Mouse (Mus musculus): Measurements from ENCODE around the gene Gm20517. TPM values are rescaled to one million over a fixed set of nuclear protein-coding genes. Genes with fewer than 3 reads are reported as not detected.
A peak's percentile ranks its signal among the peaks of the same experiment; 100 is the strongest.
"Not testable (repeated sequence)": the region's sequence is repeated elsewhere in the genome, so short reads cannot be mapped to it uniquely, and the experiment has no call there.

The Gm20517 gene
- total RNA-seq, 2 experiments from 2014 or later: 0.49 to 2.3 TPM

DNA sequence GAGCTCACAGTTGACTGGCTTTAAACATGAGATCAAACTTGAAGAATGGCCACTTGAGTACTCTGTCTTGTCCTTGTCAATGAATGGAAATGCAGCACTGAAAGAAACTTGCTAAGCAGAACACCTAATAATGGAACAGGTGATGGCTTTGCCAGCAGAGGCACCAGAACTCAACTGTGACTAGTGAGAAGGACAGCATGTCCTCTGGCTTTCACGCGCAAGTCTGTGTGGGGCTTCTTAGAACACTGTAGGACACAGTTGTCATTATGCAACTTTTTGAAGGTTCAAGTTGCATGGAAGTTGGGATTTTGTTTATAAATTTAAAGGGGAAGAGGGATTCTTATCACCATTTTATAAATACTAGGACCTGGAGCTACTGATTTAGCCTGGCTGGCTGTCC is 13.7 kb downstream of the Gm20517 start:
- no peak for ATAC-seq (ENCODE audit: poor library complexity, severe bottlenecking)

DNA sequence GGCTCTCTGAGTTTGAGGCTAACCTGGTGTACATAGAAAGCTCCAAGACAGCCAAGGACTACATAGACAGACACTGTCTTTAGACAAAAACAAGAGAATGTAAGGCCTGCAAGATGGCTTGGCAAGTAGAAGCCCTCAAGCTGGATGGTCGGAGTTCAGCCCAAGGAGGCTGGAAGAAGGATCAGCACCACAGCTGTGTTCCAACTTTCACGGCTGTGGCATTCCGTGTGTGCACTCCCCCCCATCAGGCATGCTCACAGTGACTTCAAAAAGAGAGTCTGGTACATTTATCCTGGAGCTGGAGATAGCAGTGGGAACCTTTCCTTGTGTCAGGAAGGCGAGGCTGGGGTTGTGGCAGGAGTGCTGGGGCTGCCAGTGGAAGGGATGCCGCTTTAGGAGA is 14.6 kb downstream of the Gm20517 start:
- ATAC-seq (ENCODE audit: poor library complexity, severe bottlenecking): no peak

DNA sequence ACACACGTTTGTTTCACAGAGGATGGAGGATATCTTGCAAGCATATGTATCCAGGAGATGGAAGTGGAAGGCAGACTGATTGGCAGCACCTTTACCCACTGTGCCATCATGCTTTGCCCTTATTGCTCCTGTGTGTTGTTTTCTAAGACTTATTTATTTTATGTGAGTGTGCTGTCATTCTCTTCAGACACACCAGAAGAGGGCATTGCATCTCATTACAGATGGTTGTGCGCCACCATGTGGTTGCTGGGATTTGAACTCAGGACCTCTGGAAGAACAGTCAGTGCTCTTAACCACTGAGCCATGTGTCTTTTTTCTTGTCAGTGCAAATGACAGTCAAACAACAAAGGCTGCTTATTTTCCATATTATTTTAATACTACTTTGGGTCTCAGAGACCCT is 16.4 kb downstream of the Gm20517 start:
- no peak for ATAC-seq (ENCODE audit: poor library complexity, severe bottlenecking)

DNA sequence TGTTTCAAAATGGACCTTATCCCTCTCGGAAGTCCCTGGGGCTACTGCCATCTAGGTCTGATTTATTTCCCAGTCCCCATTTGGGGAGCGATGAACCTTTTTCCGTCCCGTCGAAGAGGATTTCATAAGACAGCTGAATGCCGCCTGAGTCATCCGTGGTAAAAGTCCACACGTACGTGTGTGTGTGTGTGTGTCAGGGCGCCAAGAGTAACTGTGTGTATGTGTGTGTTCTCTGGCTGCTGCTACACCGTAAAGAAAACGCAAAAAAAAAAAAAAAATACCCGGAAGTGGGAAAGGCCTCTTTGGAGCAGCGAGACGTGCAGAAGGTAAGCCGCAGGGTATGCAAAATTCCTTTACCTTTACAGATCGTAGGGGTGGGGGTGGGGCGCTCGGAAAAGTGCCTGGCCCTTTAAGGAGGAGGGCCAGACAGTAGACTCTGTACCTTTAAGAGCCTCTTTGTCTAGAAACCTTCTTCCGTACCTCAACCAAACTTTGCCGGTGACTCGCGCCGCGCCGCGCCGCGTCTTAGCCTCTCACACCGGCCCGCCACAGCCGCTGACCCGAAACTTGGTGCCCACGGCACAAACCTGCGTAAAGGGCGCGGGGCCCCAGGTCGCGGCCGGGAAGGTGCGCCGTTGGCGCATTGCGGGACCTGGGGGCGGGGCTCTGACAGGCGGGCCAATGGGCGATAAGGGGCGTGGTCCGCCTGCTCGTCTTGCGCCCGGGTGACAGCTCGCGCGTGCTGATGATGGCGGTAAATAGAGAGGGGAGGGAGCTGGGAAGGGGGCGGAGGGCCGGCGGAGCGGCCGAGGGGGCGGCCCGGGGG is 17.7 kb downstream of the Gm20517 start:
- ATAC-seq (ENCODE audit: poor library complexity, severe bottlenecking): peak; percentile 98

DNA sequence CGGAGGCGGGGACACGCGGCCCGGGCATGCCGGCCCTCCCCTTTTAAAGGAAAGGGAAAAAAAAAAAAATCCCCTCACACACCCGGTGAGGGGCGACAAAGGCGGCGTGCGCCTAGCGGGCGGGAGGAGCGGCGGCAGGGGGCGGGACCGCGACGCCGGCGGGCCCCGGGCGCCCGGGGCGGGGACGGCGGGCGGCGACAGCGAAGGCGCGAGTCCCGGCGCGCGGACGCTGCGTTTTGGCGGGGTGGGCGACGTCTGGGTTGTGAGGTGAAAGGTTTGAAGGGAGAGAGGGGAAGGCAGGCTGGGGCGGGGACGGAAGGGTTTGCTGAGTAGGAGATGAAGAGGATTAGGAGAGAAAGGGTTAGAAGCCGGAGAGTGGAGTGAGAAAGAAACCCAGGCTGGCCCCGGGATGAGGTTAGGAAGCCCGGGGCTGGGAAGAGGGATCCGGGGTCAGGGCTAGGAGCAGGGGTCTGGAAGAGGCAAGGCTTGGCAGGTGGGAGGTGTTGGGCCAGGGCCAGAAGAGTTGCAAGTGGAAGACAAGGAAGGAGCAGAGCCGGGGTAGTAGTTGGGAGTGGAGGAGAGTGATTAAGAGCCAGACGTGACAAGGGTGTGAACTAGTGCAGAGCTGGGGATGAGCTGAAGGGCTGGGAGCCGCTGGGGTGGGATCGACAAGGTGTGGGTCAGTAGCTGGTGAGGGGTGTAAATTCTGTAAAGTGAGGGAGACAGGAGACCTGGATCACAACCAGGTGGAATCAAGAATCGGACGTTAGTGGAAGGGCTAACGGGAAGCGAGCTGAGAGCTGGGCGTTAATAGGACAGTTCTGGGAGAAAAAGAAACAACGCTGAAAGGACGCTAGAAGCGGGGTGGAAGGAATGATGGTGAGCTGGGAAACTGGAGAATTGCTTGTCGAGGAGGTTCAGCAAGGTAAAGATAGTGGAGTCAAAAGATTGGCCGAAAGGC is 18.6 kb downstream of the Gm20517 start:
- peak; percentile 37 for ATAC-seq (ENCODE audit: poor library complexity, severe bottlenecking)

DNA sequence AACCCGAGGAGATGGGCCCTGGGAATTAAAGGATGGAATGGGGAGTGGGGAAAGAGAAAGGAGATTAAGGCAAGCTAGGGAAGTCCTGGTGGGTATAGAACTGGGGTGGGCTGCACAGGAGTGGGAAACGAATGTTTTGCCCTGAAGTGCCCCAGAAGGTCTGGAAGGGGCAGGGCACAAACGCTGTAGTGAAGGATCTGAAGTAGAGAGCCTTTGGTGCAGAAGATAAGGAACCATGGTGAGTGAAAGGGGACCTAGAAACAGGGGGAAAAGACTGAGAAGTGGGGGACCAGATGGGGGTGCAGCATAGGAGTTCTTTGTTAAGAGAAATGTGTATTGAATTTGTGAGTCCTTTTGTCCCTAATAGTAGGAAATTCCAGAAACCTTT is 19.3 kb downstream of the Gm20517 start, which contains the start of gene Usp49:
Gene Usp49, plus strand, starts transcription at position 13 of the 388 bp plus-strand sequence.
- no peak for ATAC-seq (ENCODE audit: poor library complexity, severe bottlenecking)

DNA sequence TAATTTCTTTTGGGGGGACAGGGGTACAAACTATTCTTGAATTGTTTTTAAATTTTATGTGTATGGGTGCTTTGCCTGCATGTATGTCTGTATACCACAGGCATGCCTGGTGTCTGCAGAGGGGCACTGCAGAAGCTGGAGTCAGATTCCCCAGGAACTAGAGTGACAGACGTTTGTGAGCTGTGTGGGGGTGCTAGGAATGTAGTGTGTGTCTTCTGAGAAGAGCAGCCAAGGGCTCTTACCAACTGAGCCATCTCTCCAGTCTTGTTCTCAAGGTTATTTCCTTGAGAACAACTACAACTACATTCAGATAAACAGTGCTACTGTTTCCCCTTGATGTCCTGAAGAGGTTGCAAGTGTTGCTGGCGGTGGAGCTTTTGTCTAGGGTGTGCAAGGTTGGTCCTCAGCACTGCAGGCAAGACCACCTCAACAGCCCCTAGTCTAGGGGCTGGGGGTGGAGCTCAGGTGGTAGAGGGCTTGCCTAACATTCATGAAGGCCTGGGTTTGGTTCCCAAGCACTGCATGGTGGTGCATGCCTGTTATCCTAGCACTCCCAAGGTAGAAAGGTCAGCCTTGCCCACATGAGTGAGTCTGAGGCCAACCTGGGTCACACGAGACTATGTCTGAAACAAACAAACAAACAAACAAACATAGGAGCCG is 20.9 kb downstream of the Gm20517 start:
- ATAC-seq (ENCODE audit: poor library complexity, severe bottlenecking): no peak

DNA sequence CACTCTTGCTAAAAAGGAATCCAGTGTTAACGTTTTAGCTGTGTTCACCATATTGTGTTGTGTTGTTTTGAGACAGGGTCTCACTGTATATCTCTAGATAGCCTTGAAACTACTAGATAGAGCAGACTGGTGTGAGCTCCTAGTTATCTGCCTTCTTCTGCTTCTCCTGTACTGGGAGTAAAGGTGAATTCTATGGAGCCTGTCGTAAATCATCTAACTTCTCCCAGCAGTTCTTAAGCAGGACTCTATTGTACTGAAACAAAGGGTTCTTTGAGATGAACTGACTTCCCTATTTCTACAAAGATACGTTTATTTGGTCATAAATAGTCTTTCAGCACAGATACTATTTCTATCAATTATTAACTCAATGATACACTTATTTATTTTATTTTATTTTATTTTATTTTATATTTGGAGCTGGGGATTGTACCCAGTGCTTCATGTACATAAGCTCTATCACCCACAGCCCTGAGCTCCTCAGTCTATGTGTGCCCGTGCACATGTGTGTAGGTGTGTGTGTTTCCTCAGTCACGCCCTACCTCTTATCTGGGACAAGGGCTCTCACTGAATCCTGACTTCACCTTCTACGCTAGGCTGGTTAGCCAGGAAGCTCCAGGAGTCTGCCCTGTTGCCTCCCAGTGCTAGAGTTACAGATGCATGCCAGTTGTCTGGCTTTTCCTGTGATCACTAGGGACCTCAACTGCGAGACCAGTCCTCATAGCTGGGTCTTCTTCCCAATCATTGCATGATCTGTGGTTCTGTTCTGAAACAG is 22.8 kb downstream of the Gm20517 start:
- ATAC-seq (ENCODE audit: poor library complexity, severe bottlenecking): no peak

DNA sequence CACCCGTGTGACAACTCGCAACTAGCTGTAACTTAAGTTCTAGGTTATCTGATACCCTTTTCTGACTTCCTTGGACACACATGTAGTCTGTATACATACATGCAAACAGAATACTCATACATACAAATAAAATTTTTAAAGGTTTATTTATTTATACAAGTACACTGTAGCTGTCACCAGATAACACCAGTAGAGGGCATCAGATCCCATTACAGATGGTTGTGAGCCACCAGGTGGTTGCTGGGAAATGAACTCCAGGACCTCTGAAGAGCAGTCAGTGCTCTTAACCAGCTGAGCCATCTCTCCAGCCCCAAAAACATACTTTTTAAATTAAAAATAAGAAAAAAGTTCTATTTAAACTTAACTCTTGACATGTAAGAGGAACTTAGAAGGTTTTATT is 31.6 kb downstream of the Gm20517 start:
- no peak for ATAC-seq (ENCODE audit: poor library complexity, severe bottlenecking)

DNA sequence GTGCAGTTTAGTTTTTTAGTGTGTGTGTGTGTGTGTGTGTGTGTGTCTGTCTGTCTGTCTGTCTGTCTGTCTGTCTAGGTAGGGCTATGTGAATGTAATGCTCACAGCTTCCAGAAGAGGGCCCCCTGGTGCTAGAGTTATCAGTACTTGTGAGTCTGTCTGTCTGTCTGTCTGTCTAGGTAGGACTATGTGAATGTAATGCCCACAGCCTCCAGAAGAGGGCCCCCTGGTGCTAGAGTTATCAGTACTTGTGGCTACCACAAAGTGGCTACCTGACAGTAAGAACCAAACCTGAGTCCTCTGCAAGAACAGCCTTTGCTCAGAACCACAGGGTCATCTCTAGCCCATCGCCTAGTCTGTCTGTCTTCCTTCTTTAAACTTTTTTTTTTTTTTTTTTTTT is 35.3 kb downstream of the Gm20517 start:
- ATAC-seq (ENCODE audit: poor library complexity, severe bottlenecking): peak; percentile 89

DNA sequence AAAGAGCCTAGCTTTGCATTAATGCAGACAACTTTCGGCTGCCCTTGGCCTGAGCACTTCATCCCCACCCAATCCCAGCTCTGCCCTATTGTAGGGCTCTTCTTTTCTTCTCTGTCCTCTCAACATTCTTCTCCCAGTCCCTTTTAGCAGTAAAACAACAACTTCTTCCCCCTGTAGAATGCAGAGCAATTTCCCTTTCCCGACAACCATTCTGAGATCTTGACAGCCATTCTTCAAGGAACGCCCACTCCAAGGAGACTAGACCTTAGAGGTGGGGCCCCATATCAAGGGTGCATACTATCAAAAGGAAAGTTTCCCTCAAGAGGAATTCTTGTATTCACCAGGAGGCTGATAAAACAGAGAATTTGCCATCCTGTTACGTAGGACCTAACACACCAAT is 37.6 kb downstream of the Gm20517 start:
- ATAC-seq (ENCODE audit: poor library complexity, severe bottlenecking): no peak

DNA sequence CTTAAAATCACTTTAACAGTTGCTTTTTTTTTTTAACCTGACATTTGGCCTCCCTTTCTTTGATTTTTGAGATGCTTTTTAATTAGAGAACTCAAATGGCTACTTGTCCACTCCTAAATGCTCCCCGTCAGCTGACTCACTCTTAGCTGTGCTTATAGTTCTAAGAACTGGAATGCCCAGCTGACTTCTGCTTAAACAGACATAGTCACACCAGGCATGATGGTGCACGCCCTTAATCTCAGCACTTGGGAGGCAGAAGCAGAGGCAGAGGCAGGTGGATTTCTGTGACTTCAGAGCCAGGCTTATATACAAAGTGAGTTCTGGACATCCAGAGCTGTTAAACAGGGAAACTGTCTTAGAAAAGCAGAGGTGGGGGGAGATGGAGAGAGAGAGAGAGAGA is 40.6 kb downstream of the Gm20517 start:
- ATAC-seq (ENCODE audit: poor library complexity, severe bottlenecking): no peak

DNA sequence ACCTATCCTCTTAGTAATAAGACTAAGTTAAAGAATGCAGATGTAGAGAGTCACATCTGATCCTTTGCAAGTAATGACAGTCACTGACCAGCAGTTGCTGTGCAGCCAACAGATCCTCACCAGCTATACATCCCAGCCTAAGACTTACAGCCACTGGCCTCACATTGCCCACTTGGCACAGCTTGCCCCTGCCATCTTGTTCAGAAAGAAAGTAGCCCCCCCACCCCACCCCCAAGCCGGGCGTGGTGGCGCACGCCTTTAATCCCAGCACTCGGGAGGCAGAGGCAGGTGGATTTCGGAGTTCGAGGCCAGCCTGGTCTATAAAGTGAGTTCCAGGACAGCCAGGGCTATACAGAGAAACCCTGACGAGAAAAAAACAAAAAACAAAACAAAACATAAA is 43.0 kb downstream of the Gm20517 start:
- ATAC-seq (ENCODE audit: poor library complexity, severe bottlenecking): not testable (repeated sequence)

DNA sequence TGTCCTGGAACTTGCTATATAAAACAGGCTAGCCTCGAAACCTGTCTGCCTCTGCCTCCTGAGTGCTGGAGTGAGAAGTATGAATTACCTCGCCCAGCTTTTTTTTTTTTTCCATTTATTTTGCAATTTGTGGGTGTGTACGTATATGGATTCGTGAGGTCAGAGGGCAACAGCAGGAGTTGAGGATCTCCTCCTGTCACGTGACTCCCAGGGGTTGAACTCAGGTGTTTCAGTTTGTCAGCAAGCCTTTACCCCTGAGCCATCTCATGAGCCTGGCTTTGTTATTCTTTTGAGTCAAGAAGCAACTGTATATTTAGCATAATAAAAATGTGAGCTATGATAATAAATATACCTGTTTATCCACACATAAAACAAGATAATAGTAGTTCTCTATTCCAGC is 44.3 kb downstream of the Gm20517 start:
- ATAC-seq (ENCODE audit: poor library complexity, severe bottlenecking): no peak

DNA sequence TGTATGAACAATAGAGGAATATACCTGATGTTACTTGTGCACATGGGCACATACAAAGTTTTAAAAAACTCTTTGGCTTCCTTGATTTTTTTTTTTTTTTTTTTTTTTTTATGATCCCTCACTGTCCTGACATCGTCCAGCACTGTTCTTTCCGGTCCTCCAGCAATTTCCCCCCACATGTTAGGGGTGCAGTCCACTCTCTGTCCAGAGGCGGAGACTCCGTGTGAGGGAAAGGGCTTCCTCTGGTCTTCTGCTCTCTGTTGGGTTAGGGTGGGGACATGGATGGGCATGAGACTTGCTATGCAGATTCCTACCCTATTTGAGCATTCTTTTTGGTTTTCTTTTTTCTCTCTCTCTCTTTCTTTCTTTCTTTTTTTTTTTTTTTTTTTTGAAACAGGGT is 46.5 kb downstream of the Gm20517 start:
- ATAC-seq (ENCODE audit: poor library complexity, severe bottlenecking): no peak

DNA sequence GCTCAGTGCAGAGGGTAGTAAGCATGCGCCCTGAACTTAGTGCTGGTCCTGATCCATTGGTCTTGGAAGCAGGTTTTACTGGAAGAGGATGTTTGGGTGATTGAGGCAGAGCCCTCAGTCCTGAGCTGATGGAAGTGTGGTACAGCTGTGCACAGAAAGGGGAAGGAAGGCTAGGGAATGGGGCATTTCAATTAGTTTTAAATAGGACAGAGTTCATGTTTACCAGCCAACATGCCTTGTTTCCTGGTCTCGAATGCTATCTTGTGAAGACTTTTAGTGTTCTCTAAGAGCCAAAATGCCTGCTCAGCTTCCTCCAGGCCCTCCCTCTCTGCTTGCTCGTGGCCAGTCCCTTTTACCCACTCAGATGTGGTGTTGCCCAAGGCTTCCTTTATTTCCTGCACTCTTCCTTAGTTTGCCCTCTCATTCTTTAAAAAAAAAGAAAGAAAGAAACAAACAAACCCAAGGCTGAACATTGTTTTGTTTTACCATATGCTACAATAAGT is 47.4 kb downstream of the Gm20517 start:
- no peak for ATAC-seq (ENCODE audit: poor library complexity, severe bottlenecking)

DNA sequence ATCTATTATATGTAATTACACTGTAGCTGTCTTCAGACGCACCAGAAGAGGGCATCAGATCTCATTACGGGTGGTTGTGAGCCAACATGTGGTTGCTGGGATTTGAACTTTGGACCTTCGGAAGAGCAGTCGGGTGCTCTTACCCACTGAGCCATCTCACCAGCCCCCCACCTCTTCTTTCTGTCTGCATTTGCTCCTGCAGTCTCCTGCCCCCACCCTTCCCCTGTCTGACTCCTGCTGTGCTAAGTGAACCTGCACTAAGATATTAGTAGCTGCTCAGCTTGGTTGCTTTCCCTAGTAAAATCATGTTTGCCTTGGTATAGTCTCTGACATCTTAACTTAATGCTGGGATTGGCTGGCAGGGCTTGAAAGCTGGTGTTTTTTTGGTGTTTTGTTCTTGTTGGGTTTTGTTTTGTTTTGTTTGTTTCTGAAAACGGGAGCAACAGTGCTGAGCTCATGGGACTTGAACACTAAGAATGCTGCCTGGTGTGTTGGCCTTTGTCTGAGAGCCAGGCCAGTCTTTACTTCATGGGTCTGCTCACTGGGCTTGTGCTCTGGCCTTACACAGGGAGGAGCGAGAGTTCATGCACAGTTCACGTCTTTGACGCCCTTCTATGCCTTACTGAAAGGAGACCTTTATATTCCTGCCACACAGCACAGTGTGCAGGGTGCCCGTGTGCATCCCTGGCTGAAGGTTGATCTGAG is 51.8 kb downstream of the Gm20517 start:
- no peak for ATAC-seq (ENCODE audit: poor library complexity, severe bottlenecking)

DNA sequence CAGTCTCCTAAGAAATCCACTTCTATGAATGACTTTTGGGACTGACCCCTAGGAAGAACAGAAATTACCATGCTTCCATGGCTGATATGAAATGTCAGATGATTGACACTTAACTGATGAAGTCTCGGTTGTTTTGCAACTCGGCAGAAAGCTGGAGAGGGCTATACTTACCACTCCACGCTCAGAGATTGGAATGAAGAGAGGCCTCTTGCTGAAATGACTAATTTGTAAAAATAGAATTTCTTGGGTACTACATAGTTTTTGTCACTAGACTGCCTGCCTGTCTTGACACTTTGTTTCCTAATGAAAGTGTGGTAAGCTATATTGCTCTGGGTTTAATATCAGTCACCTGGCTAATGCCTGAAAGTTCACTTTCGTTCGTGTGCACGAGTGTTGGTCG is 53.1 kb downstream of the Gm20517 start:
- ATAC-seq (ENCODE audit: poor library complexity, severe bottlenecking): no peak

DNA sequence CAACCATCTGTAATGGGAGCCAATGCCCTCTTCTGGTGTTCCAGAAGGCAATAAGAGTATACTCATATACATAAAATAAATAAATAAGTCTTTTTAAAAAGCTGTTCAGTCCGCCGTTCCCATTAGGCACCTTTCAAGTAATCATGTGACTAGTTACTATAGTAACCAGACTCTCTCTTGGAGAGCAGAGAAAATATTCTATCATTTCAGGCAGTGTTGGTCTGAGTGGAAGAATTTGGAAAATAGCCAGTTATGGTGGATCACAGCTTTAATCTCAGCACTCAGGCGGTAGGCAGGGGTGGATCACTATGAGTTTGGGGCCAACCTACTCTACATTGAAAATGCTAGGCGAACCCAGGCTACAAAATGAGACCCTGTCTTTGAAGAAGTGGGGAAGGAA is 57.8 kb downstream of the Gm20517 start:
- ATAC-seq (ENCODE audit: poor library complexity, severe bottlenecking): no peak

DNA sequence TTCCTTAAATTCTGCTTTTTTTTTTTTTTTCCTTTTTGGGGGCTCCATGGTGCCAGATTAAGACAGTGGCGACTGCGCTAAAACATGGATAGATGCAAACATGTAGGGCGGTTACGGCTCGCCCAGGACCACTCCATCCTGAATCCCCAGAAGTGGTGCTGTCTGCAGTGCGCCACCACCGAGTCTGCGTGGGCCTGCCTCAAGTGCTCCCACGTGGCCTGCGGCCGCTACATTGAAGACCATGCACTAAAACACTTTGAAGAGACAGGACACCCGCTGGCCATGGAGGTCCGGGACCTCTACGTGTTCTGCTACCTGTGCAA is 60.6 kb downstream of the Gm20517 start:
- ATAC-seq (ENCODE audit: poor library complexity, severe bottlenecking): no peak

Data from megakaryocyte, adult 5-6 weeks (primary cell).